In genomic region chr9:68084966-68085365, GRCm38 (mm10) we compare ENCODE assay signal across 20 mouse cellular contexts.
DNase-seq lines count a peak whose midpoint lies in the region; ATAC-seq lines count a peak whose summit lies in the region.
"Had no signal": no experiment of that assay in that cellular context is flagged by ENCODE, and none has a peak within 500 bp of the region (broad histone marks: within the 10 kb centered on the region; RNA-seq: fewer than 3 reads in every experiment).

No protein-coding gene starts in this region.

- ATAC-seq in frontal cortex, adult (ENCODE audit: low TSS enrichment) = no peak
- no peak for ATAC-seq in erythroblast, adult 5-6 weeks (replicated peaks; ENCODE audit: low FRiP score, poor library complexity, severe bottlenecking)
- ATAC-seq: hindbrain, embryonic 16.5 days; intestine, embryonic 15.5 days; Patski had no signal

- peak; percentile 16 for DNase-seq in ovary, adult 18-20 months (ENCODE audit: low spot score)
- no peak for DNase-seq in ovary, postnatal 10 days (ENCODE audit: low spot score)
- peak; percentile 43 for DNase-seq in adrenal gland, postnatal 10 days
- peak; percentile 55 to 63 for DNase-seq in adrenal gland, postnatal 36 days
- DNase-seq: B cell, adult 2 months; cerebellum, adult 11 months; cerebellum, adult 2 months; cerebellum, adult 9-11 months; cerebellum, postnatal 25 days; gastrocnemius, postnatal 10 days; gastrocnemius, postnatal 36 days; heart, adult 2 months; heart, postnatal 14 days; kidney, adult 11 months; kidney, adult 8-10 months had no signal
